Mouse (Mus musculus): ENCODE measurements around the gene Cdyl. TPM values are rescaled to one million over a fixed set of nuclear protein-coding genes. Genes with fewer than 3 reads are reported as not detected.

The Cdyl gene
- polyA plus RNA-seq, 1 experiment from 2014 or later = 17.6 TPM

DNA sequence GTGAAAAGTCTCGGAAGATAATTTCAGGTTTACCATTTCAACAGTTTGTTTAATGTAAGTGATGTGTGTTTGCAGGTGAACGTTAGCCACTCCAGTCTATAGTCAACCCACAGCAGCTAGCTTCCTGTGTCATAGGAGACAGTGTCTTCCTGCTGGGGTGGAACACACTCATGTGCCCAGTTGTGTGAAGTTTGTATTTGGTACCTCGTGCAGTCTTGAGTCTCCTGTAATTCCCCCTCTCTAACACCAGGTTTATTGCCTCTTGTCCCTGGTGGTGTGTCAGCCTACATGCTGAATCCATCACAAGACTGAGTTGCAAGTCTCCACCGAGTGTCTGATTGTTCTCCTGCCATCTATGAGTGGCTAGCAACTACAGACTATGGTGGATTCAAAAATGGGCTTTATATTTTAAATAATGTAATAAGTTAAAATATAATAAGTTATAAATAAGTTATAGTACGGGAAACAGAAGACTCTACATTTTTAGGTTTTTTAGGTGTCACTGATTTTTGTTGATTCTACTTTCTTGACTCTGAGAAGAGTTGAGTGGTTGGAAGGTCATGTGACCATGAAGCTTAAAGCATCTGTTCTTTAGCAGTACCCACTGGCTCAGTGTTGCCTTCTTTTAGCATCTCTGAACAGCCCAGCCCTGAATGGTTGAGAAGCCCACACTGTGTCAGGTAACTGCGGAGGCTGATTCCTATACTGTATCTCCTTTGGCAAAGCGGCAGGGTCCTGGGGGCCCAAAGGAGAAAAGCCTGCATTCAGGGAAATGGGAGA lies 153.9 kb downstream of the Cdyl start:
- H3K27me3 ChIP-seq (replicated peaks; ENCODE audit: control insufficient read depth, insufficient read depth, low read length) = no peaks in the 10 kb centered on the region
- 82% methylated on average over 7 of the region's 7 CpGs for WGBS

GRCm38 (mm10) chr13:35815205-35815726 lies 155.6 kb downstream of the Cdyl start:
- H3K4me2 ChIP-seq = no peak overlapping the region
- H3K4me1 ChIP-seq (replicated peaks; ENCODE audit: control insufficient read depth, insufficient read depth, low read length) = peaks cover 19% of the 10 kb centered on the region
- no peak overlapping the region for H3K27ac ChIP-seq (ENCODE audit: low read depth, low read length)
- 83% methylated on average over 8 of the region's 8 CpGs for WGBS
- no peak overlapping the region for H3K9ac ChIP-seq (ENCODE audit: low read depth, low read length)
- H3K36me3 ChIP-seq (ENCODE audit: control insufficient read depth, insufficient read depth, low read length) = peaks cover 13% of the 10 kb centered on the region
- no peaks in the 10 kb centered on the region for H3K27me3 ChIP-seq (replicated peaks; ENCODE audit: control insufficient read depth, insufficient read depth, low read length)
- ATAC-seq (replicated peaks; ENCODE audit: low FRiP score) (no peak), DNase-seq (ENCODE audit: low spot score) (no peak)
- H3K9me3 ChIP-seq (ENCODE audit: control insufficient read depth, low read length) = no peaks in the 10 kb centered on the region
- no peak overlapping the region for H3K4me3 ChIP-seq (ENCODE audit: low read depth, low read length)

More for the DNA sequence above, 153.9 kb downstream of the Cdyl start:
- peaks cover 10% of the 10 kb centered on the region; the same call in 1 of the 2 replicates for H3K36me3 ChIP-seq (ENCODE audit: control insufficient read depth, insufficient read depth, low read length)
- H3K4me1 ChIP-seq (replicated peaks; ENCODE audit: control insufficient read depth, insufficient read depth, low read length) = peaks cover 37% of the 10 kb centered on the region
- H3K27ac ChIP-seq (ENCODE audit: low read depth, low read length) = no peak overlapping the region
- H3K9ac ChIP-seq (ENCODE audit: low read depth, low read length) = no peak overlapping the region
- no peaks in the 10 kb centered on the region for H3K9me3 ChIP-seq (ENCODE audit: control insufficient read depth, low read length)
- DNase-seq (ENCODE audit: low spot score) (no peak), ATAC-seq (replicated peaks; ENCODE audit: low FRiP score) (no peak)
- no peak overlapping the region for H3K4me3 ChIP-seq (ENCODE audit: low read depth, low read length)
- no peak overlapping the region for H3K4me2 ChIP-seq

GRCm38 (mm10) chr13:35815782-35816368 lies 156.2 kb downstream of the Cdyl start:
- no peak for ATAC-seq (replicated peaks; ENCODE audit: low FRiP score)
- no peak overlapping the region for H3K9ac ChIP-seq (ENCODE audit: low read depth, low read length)
- DNase-seq (ENCODE audit: low spot score) = no peak
- 92% methylated on average over 16 of the region's 16 CpGs for whole genome bisulfite sequencing
- H3K4me1 ChIP-seq (replicated peaks; ENCODE audit: control insufficient read depth, insufficient read depth, low read length) = peaks cover 13% of the 10 kb centered on the region
- no peaks in the 10 kb centered on the region for H3K9me3 ChIP-seq (ENCODE audit: control insufficient read depth, low read length)
- no peaks in the 10 kb centered on the region for H3K27me3 ChIP-seq (replicated peaks; ENCODE audit: control insufficient read depth, insufficient read depth, low read length)
- peaks cover 13% of the 10 kb centered on the region for H3K36me3 ChIP-seq (ENCODE audit: control insufficient read depth, insufficient read depth, low read length)
- no peak overlapping the region for H3K4me2 ChIP-seq
- no peak overlapping the region for H3K4me3 ChIP-seq (ENCODE audit: low read depth, low read length)
- H3K27ac ChIP-seq (ENCODE audit: low read depth, low read length) = no peak overlapping the region

DNA sequence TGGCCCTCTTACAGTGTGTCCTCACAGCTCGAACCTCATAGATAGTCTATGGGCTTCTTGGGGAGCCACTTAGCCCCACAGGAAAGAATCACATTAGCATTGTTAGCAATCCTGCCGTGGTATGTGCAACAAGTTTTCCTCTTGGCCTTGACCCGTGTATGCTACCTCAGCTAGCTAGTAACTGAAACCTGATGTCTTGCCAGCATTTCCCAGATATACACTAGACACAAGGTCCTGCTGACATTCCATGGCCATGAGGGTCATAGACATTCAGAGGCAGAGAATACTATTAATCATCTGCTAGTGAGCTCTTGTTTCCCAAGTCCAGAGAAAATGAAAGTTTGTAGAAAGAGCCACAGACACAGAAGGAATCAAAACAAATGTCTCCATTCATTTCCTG lies 158.0 kb downstream of the Cdyl start:
- Histone ChIP-seq H3K4me1 (replicated peaks; ENCODE audit: control insufficient read depth, insufficient read depth, low read length) (peaks cover 3% of the 10 kb centered on the region; the same call in 1 of the 2 replicates), H3K4me3 (ENCODE audit: low read depth, low read length) (no peak overlapping the region), H3K9me3 (ENCODE audit: control insufficient read depth, low read length) (no peaks in the 10 kb centered on the region), H3K36me3 (ENCODE audit: control insufficient read depth, insufficient read depth, low read length) (peaks cover 13% of the 10 kb centered on the region), H3K4me2 (no peak overlapping the region), H3K27me3 (replicated peaks; ENCODE audit: control insufficient read depth, insufficient read depth, low read length) (no peaks in the 10 kb centered on the region), H3K9ac (ENCODE audit: low read depth, low read length) (no peak overlapping the region), H3K27ac (ENCODE audit: low read depth, low read length) (no peak overlapping the region)
- WGBS = 79% methylated on average over 3 of the region's 3 CpGs
- ATAC-seq (replicated peaks; ENCODE audit: low FRiP score) = no peak
- DNase-seq (ENCODE audit: low spot score) = no peak

DNA sequence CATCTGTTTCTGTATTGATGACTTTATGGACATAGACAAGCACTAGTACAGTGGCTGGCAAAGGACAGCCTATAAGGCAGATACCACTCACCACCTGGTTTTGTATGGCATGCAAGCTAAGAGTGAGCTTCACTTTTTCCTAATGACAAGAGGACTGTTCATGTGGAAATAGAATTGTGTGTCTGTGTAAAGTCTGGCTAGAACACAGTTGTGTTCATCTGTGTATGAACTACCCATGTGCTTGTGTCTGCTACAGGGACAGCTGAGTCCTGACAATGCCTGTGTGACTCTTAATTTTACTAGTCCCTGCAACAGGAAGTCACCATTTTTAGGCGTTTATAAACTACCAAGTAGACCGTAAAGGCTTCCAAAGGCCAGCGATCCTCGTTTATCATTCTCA lies 158.4 kb downstream of the Cdyl start:
- no peak for DNase-seq (ENCODE audit: low spot score)
- WGBS = 97% methylated on average over 4 of the region's 4 CpGs
- Histone ChIP-seq H3K36me3 (ENCODE audit: control insufficient read depth, insufficient read depth, low read length) (peaks cover 13% of the 10 kb centered on the region), H3K9me3 (ENCODE audit: control insufficient read depth, low read length) (no peaks in the 10 kb centered on the region), H3K4me2 (no peak overlapping the region), H3K4me1 (replicated peaks; ENCODE audit: control insufficient read depth, insufficient read depth, low read length) (0 out of 2 replicates have a peak, but pooled peaks cover 2% of the 10 kb centered on the region), H3K27ac (ENCODE audit: low read depth, low read length) (no peak overlapping the region), H3K9ac (ENCODE audit: low read depth, low read length) (no peak overlapping the region), H3K4me3 (ENCODE audit: low read depth, low read length) (no peak overlapping the region), H3K27me3 (replicated peaks; ENCODE audit: control insufficient read depth, insufficient read depth, low read length) (no peaks in the 10 kb centered on the region)
- no peak for ATAC-seq (replicated peaks; ENCODE audit: low FRiP score)

DNA sequence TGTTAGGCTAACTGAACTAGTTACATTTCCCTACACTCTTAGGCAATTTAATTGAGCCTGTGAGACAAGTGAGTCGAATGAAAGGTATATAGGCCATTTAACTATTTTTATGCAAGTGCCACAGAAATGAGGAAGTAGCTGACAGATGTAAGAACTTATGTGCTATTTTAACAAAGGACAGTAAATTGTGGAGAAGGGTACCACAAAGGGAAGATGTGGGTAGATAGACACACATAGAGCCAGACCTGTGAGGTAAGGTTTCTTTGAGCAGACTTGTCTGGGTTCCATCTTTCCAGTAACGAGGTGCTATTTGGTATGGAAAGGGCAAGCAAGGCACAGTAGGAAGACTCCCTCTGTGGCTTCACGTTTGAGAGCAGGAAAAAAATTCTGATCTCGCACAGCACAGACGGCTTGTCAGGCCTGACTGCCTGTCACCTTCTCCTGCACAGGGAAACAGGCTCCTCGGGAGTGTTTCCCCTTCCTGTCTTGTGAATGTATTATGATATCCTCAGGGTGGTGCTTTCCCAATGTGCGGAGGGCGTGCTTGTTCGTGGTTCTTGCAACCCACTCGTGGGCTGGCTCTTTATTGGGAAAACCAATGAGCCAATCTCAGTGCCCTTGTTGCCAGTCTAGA lies 162.3 kb downstream of the Cdyl start:
- DNase-seq (ENCODE audit: low spot score) (no peak), ATAC-seq (replicated peaks; ENCODE audit: low FRiP score) (no peak)
- Histone ChIP-seq H3K27ac (ENCODE audit: low read depth, low read length) (no peak overlapping the region), H3K4me1 (replicated peaks; ENCODE audit: control insufficient read depth, insufficient read depth, low read length) (peaks cover 5% of the 10 kb centered on the region; the same call in 1 of the 2 replicates), H3K27me3 (replicated peaks; ENCODE audit: control insufficient read depth, insufficient read depth, low read length) (no peaks in the 10 kb centered on the region), H3K9ac (ENCODE audit: low read depth, low read length) (no peak overlapping the region), H3K36me3 (ENCODE audit: control insufficient read depth, insufficient read depth, low read length) (peaks cover 9% of the 10 kb centered on the region), H3K4me3 (ENCODE audit: low read depth, low read length) (no peak overlapping the region), H3K9me3 (ENCODE audit: control insufficient read depth, low read length) (no peaks in the 10 kb centered on the region), H3K4me2 (no peak overlapping the region)
- WGBS = 54% methylated on average over 10 of the region's 10 CpGs

DNA sequence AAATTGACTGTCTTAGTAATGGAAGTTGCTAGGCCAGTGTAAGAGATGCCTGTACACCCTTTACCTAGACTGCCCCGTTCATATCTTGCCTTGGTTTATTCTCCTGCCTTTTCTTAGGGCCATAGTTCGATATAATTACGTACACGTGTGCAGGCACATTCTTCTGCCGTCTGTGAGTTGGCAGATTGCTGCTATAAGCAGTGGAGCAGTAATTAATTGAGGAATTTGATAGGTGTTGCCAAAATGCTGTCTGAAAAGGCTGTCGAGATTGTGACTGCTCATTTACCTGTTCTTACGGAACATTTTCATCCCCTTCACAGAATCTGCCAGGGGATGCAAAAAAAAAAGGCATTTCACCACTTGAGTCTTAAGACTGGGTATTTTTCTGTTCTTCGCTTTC lies 163.2 kb downstream of the Cdyl start:
- Histone ChIP-seq H3K27ac (ENCODE audit: low read depth, low read length) (no peak overlapping the region), H3K4me3 (ENCODE audit: low read depth, low read length) (no peak overlapping the region), H3K9me3 (ENCODE audit: control insufficient read depth, low read length) (no peaks in the 10 kb centered on the region), H3K36me3 (ENCODE audit: control insufficient read depth, insufficient read depth, low read length) (peaks cover 9% of the 10 kb centered on the region), H3K9ac (ENCODE audit: low read depth, low read length) (no peak overlapping the region), H3K4me2 (no peak overlapping the region), H3K4me1 (replicated peaks; ENCODE audit: control insufficient read depth, insufficient read depth, low read length) (peaks cover 5% of the 10 kb centered on the region; the same call in 1 of the 2 replicates), H3K27me3 (replicated peaks; ENCODE audit: control insufficient read depth, insufficient read depth, low read length) (no peaks in the 10 kb centered on the region)
- ATAC-seq (replicated peaks; ENCODE audit: low FRiP score) (no peak), DNase-seq (ENCODE audit: low spot score) (no peak)
- WGBS = 87% methylated on average over 8 of the region's 8 CpGs

GRCm38 (mm10) chr13:35825639-35826038 lies 166.0 kb downstream of the Cdyl start:
- peaks cover 5% of the 10 kb centered on the region; the same call in 1 of the 2 replicates for H3K4me1 ChIP-seq (replicated peaks; ENCODE audit: control insufficient read depth, insufficient read depth, low read length)
- no peak overlapping the region for H3K27ac ChIP-seq (ENCODE audit: low read depth, low read length)
- 56% methylated on average over 2 of the region's 2 CpGs for WGBS
- H3K4me2 ChIP-seq = no peak overlapping the region
- H3K27me3 ChIP-seq (replicated peaks; ENCODE audit: control insufficient read depth, insufficient read depth, low read length) = no peaks in the 10 kb centered on the region
- no peak for DNase-seq (ENCODE audit: low spot score)
- no peak for ATAC-seq (replicated peaks; ENCODE audit: low FRiP score)
- peaks cover 5% of the 10 kb centered on the region; the same call in 1 of the 2 replicates for H3K36me3 ChIP-seq (ENCODE audit: control insufficient read depth, insufficient read depth, low read length)
- no peak overlapping the region for H3K4me3 ChIP-seq (ENCODE audit: low read depth, low read length)
- H3K9ac ChIP-seq (ENCODE audit: low read depth, low read length) = no peak overlapping the region
- no peaks in the 10 kb centered on the region for H3K9me3 ChIP-seq (ENCODE audit: control insufficient read depth, low read length)

All from liver, embryonic 11.5 days (tissue).